Mouse (Mus musculus) hindbrain, postnatal 0 days (tissue): ENCODE measurements around the gene Nrtn. TPM values are rescaled to one million over a fixed set of nuclear protein-coding genes. Genes with fewer than 3 reads are reported as not detected.

ENCODE experiments used
- ATAC-seq: fragments of 200-750 bp; cut with Nextera tagmentation; 2 replicates; pipeline ENCODE4 v1.8.0; 2017; ENCODE audit warnings: mild to moderate bottlenecking, moderate TSS enrichment, moderate library complexity
- DNase-seq: peaks from one replicate; pipeline ENCODE4 v3.0.0-alpha.2; 2015; ENCODE audit warnings: low spot score
- H3K27ac ChIP-seq: fragments of 300-500 bp; sonication (generic); 2 replicates; pipeline ENCODE4 v1.5.1; 2014; ENCODE audit warnings: mild to moderate bottlenecking
- H3K27me3 ChIP-seq: fragments of 300-500 bp; sonication (generic); 2 replicates; pipeline ENCODE4 v1.6.1; 2014; ENCODE audit warnings: low read length, mixed read lengths; ENCODE audit not compliant: insufficient read depth
- H3K36me3 ChIP-seq: fragments of 300-500 bp; sonication (generic); 2 replicates; pipeline ENCODE4 v1.6.1; 2014; ENCODE audit warnings: low read length, mixed read lengths; ENCODE audit not compliant: insufficient read depth
- H3K4me1 ChIP-seq: fragments of 300-500 bp; sonication (generic); 2 replicates; pipeline ENCODE4 v1.6.1; 2014; ENCODE audit warnings: antibody characterized with exemption, low read length, mixed read lengths; ENCODE audit not compliant: insufficient read depth
- H3K4me2 ChIP-seq: fragments of 300-500 bp; sonication (generic); 2 replicates; pipeline ENCODE4 v1.6.1; 2014; ENCODE audit warnings: low read depth, mild to moderate bottlenecking, low read length, moderate library complexity, mixed read lengths
- H3K4me3 ChIP-seq: fragments of 300-500 bp; sonication (generic); 2 replicates; pipeline ENCODE4 v1.5.1; 2014; ENCODE audit warnings: low read length
- H3K9ac ChIP-seq: fragments of 300-500 bp; sonication (generic); replicated peaks from 2 replicates; pipeline ENCODE4 v1.6.1; 2014; ENCODE audit warnings: mild to moderate bottlenecking, low read length, moderate library complexity, mixed read lengths
- H3K9me3 ChIP-seq: fragments of 300-500 bp; sonication (generic); 2 replicates; pipeline ENCODE4 v1.6.1; 2016; ENCODE audit warnings: low read length, mixed read lengths
- CTCF ChIP-seq: IDR thresholded peaks from 2 replicates; pipeline ENCODE4 v1.5.1; 2016; ENCODE audit warnings: antibody characterized with exemption, control low read depth, low read depth
- WGBS: fragments of 180-500 bp; shearing (Covaris S2); extraction: QIAGEN DNeasy Blood & Tissue Kit; methylation state at CpG from one replicate; pipeline ENCODE4 v1.1.7; 2014; 5-methylcytosine and 5-hydroxymethylcytosine counted together
- polyA plus RNA-seq: library from polyadenylated mRNA; unstranded; fragments of >200 nt; fragmentation: Nextera tagmentation; extraction: Ambion mirVana; gene quantifications from 2 replicates; pipeline ENCODE4 v1.2.1, GENCODE M21; 2015
- total RNA-seq: library from RNA; depleted of rRNA; stranded (reverse); fragments of >200 nt; gene quantifications from 2 replicates; pipeline ENCODE4 v1.2.3, GENCODE M21; 2014; rRNA removed

Gene Nrtn
- total and polyA plus RNA-seq, 2 experiments from 2014 or later, result 4.3 to 12.9 TPM

- DNase-seq, result no peak
- ATAC-seq, result no peak
- peaks cover 72% of the 10 kb centered on the region for H3K36me3 ChIP-seq
- H3K27me3 ChIP-seq, result no peaks in the 10 kb centered on the region
- H3K9ac ChIP-seq, result no peak overlapping the region
- no peaks in the 10 kb centered on the region for H3K4me1 ChIP-seq
- no peak overlapping the region for H3K4me3 ChIP-seq
- H3K27ac ChIP-seq, result no peak overlapping the region
- H3K9me3 ChIP-seq, result no peaks in the 10 kb centered on the region
- WGBS, result 83% methylated on average over 3 of the region's 3 CpGs
- TF ChIP-seq CTCF, result no peak
- H3K4me2 ChIP-seq, result no peak overlapping the region
These were observed 47.6 kb downstream of the Nrtn start for GRCm38 (mm10) chr17:56709708-56710107.

- H3K4me1 ChIP-seq, result no peaks in the 10 kb centered on the region
- DNase-seq (peak; percentile 22), ATAC-seq (no peak)
- H3K27me3 ChIP-seq, result no peaks in the 10 kb centered on the region
- no peak overlapping the region for H3K9ac ChIP-seq
- H3K27ac ChIP-seq, result no peak overlapping the region
- 54% methylated on average over 4 of the region's 4 CpGs for WGBS
- H3K4me2 ChIP-seq, result no peak overlapping the region
- no peak for TF ChIP-seq CTCF
- H3K9me3 ChIP-seq, result no peaks in the 10 kb centered on the region
- peaks cover 83% of the 10 kb centered on the region for H3K36me3 ChIP-seq
- H3K4me3 ChIP-seq, result no peak overlapping the region
These were observed 48.6 kb downstream of the Nrtn start for GRCm38 (mm10) chr17:56708692-56709091.

GRCm38 (mm10) chr17:56706515-56706914 lies 50.8 kb downstream of the Nrtn start:
- H3K27ac ChIP-seq, result no peak overlapping the region
- WGBS, result 93% methylated on average over 1 of the region's 1 CpGs
- no peaks in the 10 kb centered on the region for H3K9me3 ChIP-seq
- H3K4me2 ChIP-seq, result no peak overlapping the region
- no peak for TF ChIP-seq CTCF
- DNase-seq (no peak), ATAC-seq (no peak)
- no peak overlapping the region for H3K9ac ChIP-seq
- H3K36me3 ChIP-seq, result peaks cover 93% of the 10 kb centered on the region
- H3K4me3 ChIP-seq, result no peak overlapping the region
- H3K27me3 ChIP-seq, result no peaks in the 10 kb centered on the region
- H3K4me1 ChIP-seq, result no peaks in the 10 kb centered on the region

GRCm38 (mm10) chr17:56703038-56703437 lies 54.3 kb downstream of the Nrtn start:
- Histone ChIP-seq H3K9ac (no peak overlapping the region), H3K36me3 (peaks cover 87% of the 10 kb centered on the region), H3K4me3 (no peak overlapping the region), H3K4me2 (no peak overlapping the region), H3K27me3 (no peaks in the 10 kb centered on the region), H3K9me3 (no peaks in the 10 kb centered on the region), H3K4me1 (no peaks in the 10 kb centered on the region), H3K27ac (no peak overlapping the region)
- ATAC-seq (no peak), DNase-seq (no peak)
- TF ChIP-seq CTCF, result no peak
- WGBS, result 90% methylated on average over 4 of the region's 4 CpGs

Other genes starting within 250 kb of the Nrtn start
- gene Znrf4, start 245.1 kb downstream of the Nrtn start, total RNA-seq, result not detected in 2 replicates
- not detected in 2 replicates for gene Znrf4, start 245.1 kb downstream of the Nrtn start, polyA plus RNA-seq
- gene Gm20219, start 203.1 kb downstream of the Nrtn start, total RNA-seq, result 0.10 and 0.54 TPM in 2 replicates
- 0.37 and 0.55 TPM in 2 replicates for gene Gm20219, start 203.1 kb downstream of the Nrtn start, polyA plus RNA-seq
- 34.1 and 45.2 TPM in 2 replicates for gene Safb2, start 172.9 kb downstream of the Nrtn start, total RNA-seq
- 48.4 and 52.5 TPM in 2 replicates for gene Safb2, start 172.9 kb downstream of the Nrtn start, polyA plus RNA-seq
- 40.8 and 47.0 TPM in 2 replicates for gene Safb, start 172.7 kb downstream of the Nrtn start, total RNA-seq
- gene Safb, start 172.7 kb downstream of the Nrtn start, polyA plus RNA-seq, result 71.7 and 85.0 TPM in 2 replicates
- 65.8 and 79.7 TPM in 2 replicates for gene 2410015M20Rik, start 147.8 kb downstream of the Nrtn start, total RNA-seq
- 222 and 247 TPM in 2 replicates for gene 2410015M20Rik, start 147.8 kb downstream of the Nrtn start, polyA plus RNA-seq
- gene Rpl36, start 144.1 kb downstream of the Nrtn start, total RNA-seq, result 939 and 1,848 TPM in 2 replicates
- gene Rpl36, start 144.1 kb downstream of the Nrtn start, polyA plus RNA-seq, result 1,254 and 1,260 TPM in 2 replicates
- gene Lonp1, start 130.6 kb downstream of the Nrtn start, total RNA-seq, result 67.0 and 72.5 TPM in 2 replicates
- gene Lonp1, start 130.6 kb downstream of the Nrtn start, polyA plus RNA-seq, result 38.6 and 39.7 TPM in 2 replicates
- gene Catsperd, start 129.4 kb downstream of the Nrtn start, total RNA-seq, result 0.32 and 2.4 TPM in 2 replicates
- gene Catsperd, start 129.4 kb downstream of the Nrtn start, polyA plus RNA-seq, result 1.2 and 1.3 TPM in 2 replicates
- gene Ranbp3, start 84.2 kb downstream of the Nrtn start, total RNA-seq, result 121 and 122 TPM in 2 replicates
- gene Ranbp3, start 84.2 kb downstream of the Nrtn start, polyA plus RNA-seq, result 87.2 and 88.7 TPM in 2 replicates
- 279 and 501 TPM in 2 replicates for gene Ndufa11, start 39.8 kb downstream of the Nrtn start, total RNA-seq
- gene Ndufa11, start 39.8 kb downstream of the Nrtn start, polyA plus RNA-seq, result 691 and 728 TPM in 2 replicates
- gene Vmac, start 39.5 kb downstream of the Nrtn start, total RNA-seq, result 37.5 and 40.7 TPM in 2 replicates
- gene Vmac, start 39.5 kb downstream of the Nrtn start, polyA plus RNA-seq, result 17.4 and 19.1 TPM in 2 replicates
- gene Dus3l, start 7.2 kb upstream of the Nrtn start, total RNA-seq, result 79.0 and 96.5 TPM in 2 replicates
- gene Dus3l, start 7.2 kb upstream of the Nrtn start, polyA plus RNA-seq, result 85.9 and 90.0 TPM in 2 replicates
- 0.21 and 2.6 TPM in 2 replicates for gene Prr22, start 12.7 kb upstream of the Nrtn start, total RNA-seq
- gene Prr22, start 12.7 kb upstream of the Nrtn start, polyA plus RNA-seq, result 0.46 and 0.87 TPM in 2 replicates
- gene Rfx2, start 73.5 kb upstream of the Nrtn start, total RNA-seq, result 4.9 and 9.8 TPM in 2 replicates
- 3.7 and 4.4 TPM in 2 replicates for gene Rfx2, start 73.5 kb upstream of the Nrtn start, polyA plus RNA-seq
- not detected in 2 replicates for gene Acsbg2, start 116.9 kb upstream of the Nrtn start, total RNA-seq
- gene Acsbg2, start 116.9 kb upstream of the Nrtn start, polyA plus RNA-seq, result not detected in 2 replicates
- gene 1700061G19Rik, start 117.9 kb upstream of the Nrtn start, total RNA-seq, result not detected in 2 replicates
- 0.34 and 0.35 TPM in 2 replicates for gene 1700061G19Rik, start 117.9 kb upstream of the Nrtn start, polyA plus RNA-seq
- 131 and 135 TPM in 2 replicates for gene Mllt1, start 177.9 kb upstream of the Nrtn start, total RNA-seq
- gene Mllt1, start 177.9 kb upstream of the Nrtn start, polyA plus RNA-seq, result 46.7 and 52.0 TPM in 2 replicates
- gene Acer1, start 224.6 kb upstream of the Nrtn start, total RNA-seq, result not detected in 2 replicates
- gene Acer1, start 224.6 kb upstream of the Nrtn start, polyA plus RNA-seq, result not detected in 2 replicates
- gene Clpp, start 232.8 kb upstream of the Nrtn start, total RNA-seq, result 137 and 150 TPM in 2 replicates
- gene Clpp, start 232.8 kb upstream of the Nrtn start, polyA plus RNA-seq, result 163 TPM in 2 replicates
- 58.0 and 70.3 TPM in 2 replicates for gene Alkbh7, start 239.8 kb upstream of the Nrtn start, total RNA-seq
- gene Alkbh7, start 239.8 kb upstream of the Nrtn start, polyA plus RNA-seq, result 66.0 and 70.2 TPM in 2 replicates
- gene Pspn, start 242.5 kb upstream of the Nrtn start, total RNA-seq, result not detected in 2 replicates
- not detected in 2 replicates for gene Pspn, start 242.5 kb upstream of the Nrtn start, polyA plus RNA-seq